Mouse (Mus musculus) liver, embryonic 16.5 days (tissue): ENCODE results near the gene Zfp473. TPM values are rescaled to one million over a fixed set of nuclear protein-coding genes. Genes with fewer than 3 reads are reported as not detected.

Source experiments
- ATAC-seq: fragments of 200-750 bp; cut with Nextera tagmentation; 2 replicates; pipeline ENCODE4 v1.8.0; 2017; ENCODE audit warnings: low read depth, mild to moderate bottlenecking, moderate number of reproducible peaks, moderate library complexity
- H3K27ac ChIP-seq: fragments of 300-500 bp; sonication (generic); 2 replicates; pipeline ENCODE4 v1.5.1; 2014; ENCODE audit warnings: mild to moderate bottlenecking, low read length
- H3K27me3 ChIP-seq: fragments of 300-500 bp; sonication (generic); 2 replicates; pipeline ENCODE4 v1.6.1; 2014; ENCODE audit warnings: low read depth, low read length, mixed read lengths; ENCODE audit not compliant: control insufficient read depth, insufficient read depth
- H3K36me3 ChIP-seq: fragments of 300-500 bp; sonication (generic); 2 replicates; pipeline ENCODE4 v1.6.1; 2014; ENCODE audit warnings: mild to moderate bottlenecking; ENCODE audit not compliant: control insufficient read depth, insufficient read depth
- H3K4me1 ChIP-seq: fragments of 300-500 bp; sonication (generic); 2 replicates; pipeline ENCODE4 v1.6.1; 2014; ENCODE audit warnings: low read depth, low read length, mixed read lengths; ENCODE audit not compliant: control insufficient read depth
- H3K4me2 ChIP-seq: fragments of 300-500 bp; sonication (generic); 2 replicates; pipeline ENCODE4 v1.6.1; 2014; ENCODE audit warnings: low read depth, low read length, mixed read lengths
- H3K4me3 ChIP-seq: fragments of 300-500 bp; sonication (generic); 2 replicates; pipeline ENCODE4 v1.5.1; 2014; ENCODE audit warnings: low read depth, mild to moderate bottlenecking, low read length
- H3K9ac ChIP-seq: fragments of 300-500 bp; sonication (generic); 2 replicates; pipeline ENCODE4 v1.6.1; 2014; ENCODE audit warnings: low read depth, low read length
- H3K9me3 ChIP-seq: fragments of 300-500 bp; sonication (generic); replicated peaks from 2 replicates; pipeline ENCODE4 v1.6.1; 2016; ENCODE audit warnings: low read length; ENCODE audit not compliant: control insufficient read depth
- WGBS: fragments of 180-500 bp; shearing (Covaris S2); extraction: QIAGEN DNeasy Blood & Tissue Kit; methylation state at CpG from one replicate; pipeline ENCODE4 v1.1.7; 2014; ENCODE audit not compliant: insufficient replicate concordance; 5-methylcytosine and 5-hydroxymethylcytosine counted together
- polyA plus RNA-seq: library from polyadenylated mRNA; unstranded; fragments of >200 nt; fragmentation: Nextera tagmentation; extraction: Ambion mirVana; gene quantifications from 2 replicates; pipeline ENCODE4 v1.2.1, GENCODE M21; 2015

The Zfp473 gene
- polyA plus RNA-seq, 1 experiment from 2014 or later, result 1.2 TPM

DNA sequence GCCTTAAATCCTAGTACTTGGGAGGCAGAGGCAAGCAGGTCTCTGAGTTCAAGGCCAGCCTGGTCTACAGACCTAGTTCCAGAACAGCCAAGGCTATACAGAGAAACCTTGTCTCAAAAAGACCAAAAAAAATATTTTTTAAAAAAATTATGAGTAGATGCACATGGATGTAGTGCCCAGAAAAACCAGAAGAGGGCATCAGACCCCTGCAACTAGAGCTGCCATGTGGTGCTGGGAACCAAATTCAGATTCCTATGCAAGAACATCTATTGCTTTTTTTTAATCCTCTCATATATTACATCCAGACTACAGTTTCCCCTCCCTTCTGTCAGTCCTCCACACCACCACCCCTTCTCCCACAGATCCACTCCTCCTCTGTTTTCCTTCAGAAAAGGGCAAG is 44.5 kb downstream of the Zfp473 start:
- no peak overlapping the region for H3K9ac ChIP-seq
- H3K27me3 ChIP-seq, result no peaks in the 10 kb centered on the region
- H3K36me3 ChIP-seq, result no peaks in the 10 kb centered on the region
- H3K4me3 ChIP-seq, result no peak overlapping the region
- no peak overlapping the region for H3K27ac ChIP-seq
- no peaks in the 10 kb centered on the region for H3K4me1 ChIP-seq
- 0 out of 2 replicates have a peak, but pooled peaks cover 2% of the 10 kb centered on the region for H3K9me3 ChIP-seq
- H3K4me2 ChIP-seq, result no peak overlapping the region
- ATAC-seq, result no peak

DNA sequence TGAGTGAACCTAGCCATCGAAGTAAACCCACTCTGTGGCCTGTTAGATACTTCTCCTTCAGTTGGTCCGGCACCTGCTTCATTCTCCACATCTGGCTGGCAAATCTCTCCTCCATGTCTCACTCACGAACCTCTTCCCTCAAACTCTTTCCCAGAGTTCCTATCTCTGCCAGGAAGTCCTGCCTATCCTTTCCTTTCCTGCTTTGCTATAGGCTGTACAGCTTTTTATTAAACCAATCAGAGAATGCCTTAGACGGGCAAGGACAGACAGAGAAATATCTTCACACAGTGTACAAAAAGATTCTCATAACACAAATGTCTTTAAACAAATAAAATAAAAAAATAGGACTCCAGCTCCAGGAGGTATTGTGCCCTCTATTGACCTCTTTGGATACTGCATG is 45.8 kb downstream of the Zfp473 start:
- Histone ChIP-seq H3K4me3 (no peak overlapping the region), H3K36me3 (no peaks in the 10 kb centered on the region), H3K9ac (no peak overlapping the region), H3K4me1 (no peaks in the 10 kb centered on the region), H3K4me2 (no peak overlapping the region), H3K27ac (no peak overlapping the region), H3K27me3 (no peaks in the 10 kb centered on the region), H3K9me3 (0 out of 2 replicates have a peak, but pooled peaks cover 2% of the 10 kb centered on the region)
- 68% methylated on average over 4 of the region's 4 CpGs for WGBS
- no peak for ATAC-seq

DNA sequence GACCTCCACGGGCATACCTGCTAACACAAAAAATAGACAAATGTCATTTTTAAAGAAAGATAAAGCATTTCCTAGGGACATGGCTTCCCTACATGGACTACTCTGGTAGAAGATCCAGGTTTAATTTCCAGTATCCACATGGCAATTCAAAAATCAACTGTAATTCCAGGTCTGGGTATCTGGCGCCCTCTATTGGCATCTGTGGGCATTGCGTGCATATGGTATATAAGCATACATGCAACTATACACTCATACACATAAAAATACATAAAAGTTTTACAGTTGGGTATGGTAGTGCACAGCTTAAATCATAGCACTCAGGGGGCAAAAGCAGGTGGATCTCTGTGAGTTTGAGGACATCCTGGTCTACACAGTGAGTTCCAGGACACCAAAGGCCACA is 46.5 kb downstream of the Zfp473 start:
- no peak for ATAC-seq
- no peaks in the 10 kb centered on the region for H3K36me3 ChIP-seq
- no peak overlapping the region for H3K27ac ChIP-seq
- 48% methylated on average over 3 of the region's 3 CpGs for WGBS
- no peak overlapping the region for H3K4me2 ChIP-seq
- no peaks in the 10 kb centered on the region for H3K4me1 ChIP-seq
- H3K4me3 ChIP-seq, result no peak overlapping the region
- H3K27me3 ChIP-seq, result no peaks in the 10 kb centered on the region
- H3K9ac ChIP-seq, result no peak overlapping the region
- 0 out of 2 replicates have a peak, but pooled peaks cover 2% of the 10 kb centered on the region for H3K9me3 ChIP-seq

DNA sequence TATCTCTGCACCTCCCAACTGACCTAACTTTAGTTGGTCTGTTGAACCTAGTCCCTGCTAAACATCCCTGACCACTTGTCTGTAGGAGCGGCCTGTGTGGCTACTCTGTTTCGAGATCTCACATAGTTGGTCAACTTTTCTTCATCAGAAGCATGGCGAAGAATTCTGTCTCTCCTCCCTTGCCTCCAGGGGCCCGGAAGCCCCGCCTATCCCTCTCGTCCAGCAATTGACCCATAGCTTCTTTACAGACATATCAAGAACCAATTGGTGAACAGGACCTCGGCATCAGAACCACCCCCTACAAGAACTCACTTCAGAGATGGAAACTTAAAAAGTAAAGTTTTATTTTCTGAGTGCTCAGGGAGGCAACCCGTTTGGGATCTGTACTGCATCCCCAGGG is 47.9 kb downstream of the Zfp473 start:
- Histone ChIP-seq H3K27ac (no peak overlapping the region), H3K4me1 (no peaks in the 10 kb centered on the region), H3K4me3 (no peak overlapping the region), H3K9ac (no peak overlapping the region), H3K9me3 (0 out of 2 replicates have a peak, but pooled peaks cover 2% of the 10 kb centered on the region), H3K36me3 (no peaks in the 10 kb centered on the region), H3K4me2 (no peak overlapping the region), H3K27me3 (no peaks in the 10 kb centered on the region)
- WGBS, result 53% methylated on average over 8 of the region's 8 CpGs
- no peak for ATAC-seq

DNA sequence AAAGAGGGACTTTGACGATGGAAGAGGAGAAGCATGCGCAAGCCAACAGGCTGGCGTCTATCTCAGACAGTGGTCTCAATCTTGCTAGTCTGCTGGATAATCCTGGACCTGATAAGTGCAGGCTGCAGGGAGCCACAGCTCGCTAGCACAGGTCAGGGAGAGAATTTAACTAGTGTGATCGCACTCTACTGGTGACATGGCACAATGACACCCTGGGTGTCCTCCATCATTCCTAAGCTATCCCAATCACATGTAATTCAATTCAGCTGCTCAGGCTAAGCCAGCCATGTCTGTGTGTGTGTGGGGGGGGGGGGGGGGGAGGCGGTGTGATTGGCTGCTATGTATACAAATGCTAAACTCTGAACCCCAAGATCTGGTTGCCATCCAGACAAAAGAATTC is 48.9 kb downstream of the Zfp473 start:
- Histone ChIP-seq H3K9ac (no peak overlapping the region), H3K4me2 (no peak overlapping the region), H3K27ac (no peak overlapping the region), H3K36me3 (no peaks in the 10 kb centered on the region), H3K4me1 (no peaks in the 10 kb centered on the region), H3K4me3 (no peak overlapping the region), H3K9me3 (0 out of 2 replicates have a peak, but pooled peaks cover 2% of the 10 kb centered on the region), H3K27me3 (no peaks in the 10 kb centered on the region)
- no peak for ATAC-seq
- WGBS, result 7% methylated on average over 6 of the region's 6 CpGs

DNA sequence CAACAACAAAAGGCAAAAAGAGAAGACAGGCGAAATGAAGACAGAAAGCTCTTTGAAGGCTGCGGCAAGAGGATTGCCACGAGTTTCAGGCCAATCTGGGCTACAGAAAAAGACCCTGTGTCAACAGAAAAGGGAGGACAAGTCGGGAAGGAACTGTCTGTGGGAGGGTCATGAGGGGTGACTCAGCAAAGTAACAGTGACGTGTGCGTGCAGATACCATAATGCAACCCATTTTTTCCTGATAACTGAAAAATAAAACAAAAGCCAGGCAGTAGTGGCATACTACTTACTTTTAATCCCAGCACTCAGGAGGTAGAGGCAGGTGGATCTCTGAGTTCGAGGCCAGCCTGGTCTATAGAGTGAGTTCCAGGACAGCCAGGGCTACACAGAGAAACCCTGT is 52.9 kb downstream of the Zfp473 start:
- H3K27me3 ChIP-seq, result no peaks in the 10 kb centered on the region
- H3K9ac ChIP-seq, result no peak overlapping the region
- no peak overlapping the region for H3K4me3 ChIP-seq
- 25% methylated on average over 7 of the region's 7 CpGs for WGBS
- no peaks in the 10 kb centered on the region for H3K36me3 ChIP-seq
- H3K4me2 ChIP-seq, result no peak overlapping the region
- H3K27ac ChIP-seq, result no peak overlapping the region
- no peak for ATAC-seq
- H3K4me1 ChIP-seq, result no peaks in the 10 kb centered on the region; the same call in 1 of the 2 replicates
- H3K9me3 ChIP-seq, result no peaks in the 10 kb centered on the region

DNA sequence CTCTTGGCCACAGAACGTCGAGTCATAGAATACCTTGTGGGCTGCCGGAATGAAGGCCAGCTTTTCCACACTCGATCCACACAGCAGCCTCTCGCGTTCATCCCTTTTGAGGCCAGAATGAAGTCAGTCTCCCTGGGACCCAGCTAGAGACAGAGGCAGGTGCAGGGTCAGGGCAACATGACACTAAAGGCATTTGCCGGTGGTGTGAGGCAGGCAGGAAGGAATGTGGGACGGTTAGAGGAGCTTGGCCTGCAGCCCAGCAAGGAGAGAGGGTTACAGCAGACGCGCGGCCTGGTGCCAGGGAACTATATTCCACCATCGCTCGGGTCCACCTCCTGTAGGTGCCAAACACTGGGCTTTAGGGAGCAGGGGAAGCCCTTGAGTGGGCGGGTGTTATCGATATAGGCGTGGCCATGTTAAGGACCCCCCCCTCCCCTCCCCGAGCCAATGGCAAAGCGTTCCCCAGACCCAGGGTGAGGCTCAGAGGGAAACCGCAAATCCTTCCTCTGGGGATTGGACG is 53.6 kb downstream of the Zfp473 start:
- WGBS, result 15% methylated on average over 20 of the region's 20 CpGs
- Histone ChIP-seq H3K4me2 (no peak overlapping the region), H3K36me3 (no peaks in the 10 kb centered on the region), H3K27me3 (no peaks in the 10 kb centered on the region), H3K9ac (no peak overlapping the region), H3K9me3 (no peaks in the 10 kb centered on the region), H3K4me1 (no peaks in the 10 kb centered on the region; the same call in 1 of the 2 replicates), H3K4me3 (no peak overlapping the region), H3K27ac (no peak overlapping the region)
- ATAC-seq, result no peak

DNA sequence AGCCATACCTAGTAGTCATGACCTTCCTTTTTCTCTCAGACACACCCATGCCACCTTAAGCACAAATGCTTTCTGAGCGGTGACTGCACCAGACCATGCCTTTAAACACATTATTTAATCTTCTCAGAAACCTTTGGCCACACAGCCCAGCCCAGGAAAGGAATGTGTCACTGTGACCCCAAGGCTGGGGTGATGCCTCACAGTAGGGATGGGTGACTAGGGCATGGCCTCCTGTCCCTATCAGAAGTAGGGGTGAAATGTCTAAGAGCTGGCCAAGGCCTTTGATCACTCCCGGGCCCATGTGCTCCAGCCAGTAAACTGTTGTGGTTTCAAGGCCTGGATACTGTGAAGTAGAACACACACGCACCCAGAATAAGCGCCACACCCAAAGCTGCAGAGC is 55.6 kb downstream of the Zfp473 start:
- Histone ChIP-seq H3K4me3 (no peak overlapping the region), H3K27ac (no peak overlapping the region), H3K36me3 (no peaks in the 10 kb centered on the region), H3K9me3 (no peaks in the 10 kb centered on the region), H3K4me2 (no peak overlapping the region), H3K27me3 (no peaks in the 10 kb centered on the region), H3K9ac (no peak overlapping the region), H3K4me1 (no peaks in the 10 kb centered on the region; the same call in 1 of the 2 replicates)
- 56% methylated on average over 4 of the region's 4 CpGs for WGBS
- ATAC-seq, result no peak

DNA sequence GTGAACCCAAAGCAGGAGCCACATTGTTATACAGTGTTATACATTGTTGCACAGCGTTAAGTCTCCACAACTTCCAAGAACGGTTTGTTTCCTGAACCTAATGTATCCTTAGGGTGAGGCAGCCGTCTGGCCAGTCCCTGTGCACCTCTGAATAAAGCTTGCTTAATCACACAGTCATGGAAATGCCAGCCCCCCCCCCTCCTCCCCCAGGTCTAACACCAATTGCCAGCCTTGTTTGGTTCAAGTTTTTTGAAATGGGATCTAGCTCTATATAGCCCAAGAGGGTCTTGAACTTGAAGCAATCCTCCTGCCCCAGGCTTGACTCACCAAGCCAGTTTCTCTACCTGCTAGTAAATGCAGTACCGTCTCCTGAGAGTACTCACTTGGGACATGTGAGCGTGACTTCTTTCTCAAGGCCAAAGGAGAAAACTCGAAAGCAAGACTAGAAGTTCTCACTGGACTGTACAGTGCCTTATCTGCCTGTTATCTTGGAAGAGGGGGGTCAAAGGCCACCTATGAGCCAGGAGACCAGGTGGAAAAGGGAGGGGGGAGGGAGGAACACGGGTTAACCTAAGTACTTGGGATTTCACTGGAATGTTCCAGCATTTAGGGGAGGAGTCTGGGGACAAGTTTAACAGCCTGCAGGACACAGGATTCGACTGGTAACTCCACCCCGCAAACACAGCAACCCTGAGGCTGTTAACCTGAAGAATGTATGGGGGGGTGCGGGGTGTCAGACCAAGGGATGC is 57.2 kb downstream of the Zfp473 start:
- Histone ChIP-seq H3K9me3 (no peaks in the 10 kb centered on the region), H3K4me1 (no peaks in the 10 kb centered on the region; the same call in 1 of the 2 replicates), H3K27ac (no peak overlapping the region), H3K4me2 (no peak overlapping the region), H3K4me3 (no peak overlapping the region), H3K9ac (no peak overlapping the region), H3K27me3 (no peaks in the 10 kb centered on the region), H3K36me3 (no peaks in the 10 kb centered on the region)
- no peak for ATAC-seq
- WGBS, result 45% methylated on average over 10 of the region's 10 CpGs
